Mouse (Mus musculus): ENCODE measurements around the gene Mob3b. TPM values are rescaled to one million over a fixed set of nuclear protein-coding genes. Genes with fewer than 3 reads are reported as not detected.
A peak's percentile ranks its signal among the peaks of the same experiment; 100 is the strongest.

Gene Mob3b
- total and polyA plus RNA-seq, 2 experiments, result 16.5 to 18.3 TPM

- Histone ChIP-seq H3K36me3 (ENCODE audit: control insufficient read depth, insufficient read depth, low read length) (no peaks in the 10 kb centered on the region), H3K4me1 (ENCODE audit: control insufficient read depth, insufficient read depth, low read length) (peaks cover 10% of the 10 kb centered on the region), H3K27me3 (ENCODE audit: control insufficient read depth, insufficient read depth, low read length) (no peaks in the 10 kb centered on the region), H3K4me3 (ENCODE audit: insufficient read depth, low read depth, low read length) (no peak overlapping the region), H3K27ac (replicated peaks; ENCODE audit: insufficient read depth, low read depth, low read length) (no peak overlapping the region), H3K9ac (ENCODE audit: low read depth, low read length) (no peak overlapping the region), H3K79me2 (ENCODE audit: control insufficient read depth, insufficient read depth, low read length) (no peaks in the 10 kb centered on the region)
- DNase-seq (ENCODE audit: extremely low read depth, low read depth, low spot score), result no peak
- 84% methylated on average over 13 of the region's 13 CpGs for WGBS
- no peak for TF ChIP-seq CTCF (IDR thresholded peaks at IDR 0.05; ENCODE audit: low read depth, low read length)
- no peak for TF ChIP-seq POLR2A (IDR thresholded peaks at IDR 0.05; ENCODE audit: extremely low read depth, insufficient read depth, low read length)
Observed at GRCm38 (mm10) chr4:35169571-35170125, 12.4 kb upstream of the Mob3b start.

DNA sequence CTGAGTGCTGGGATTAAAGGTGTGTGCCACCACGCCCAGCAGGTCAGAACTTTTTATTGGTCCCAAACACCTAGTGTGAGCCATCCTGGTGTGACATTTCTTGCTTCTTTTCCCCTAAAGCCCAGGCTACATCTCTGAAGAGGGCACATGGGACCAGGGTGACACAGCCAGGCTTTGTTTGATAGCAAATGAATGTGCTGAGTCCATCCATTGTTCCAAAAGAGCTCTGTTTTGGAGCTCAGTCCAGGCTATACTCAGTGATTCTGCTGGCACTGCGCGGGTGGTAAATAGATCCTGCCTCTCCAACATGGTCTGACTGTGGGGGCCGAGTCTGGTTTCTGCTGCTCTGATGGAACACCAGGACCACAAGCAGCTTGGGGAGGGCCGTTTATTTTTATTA is 10.6 kb upstream of the Mob3b start:
- Histone ChIP-seq H3K27ac (replicated peaks; ENCODE audit: insufficient read depth, low read depth, low read length) (no peak overlapping the region), H3K4me3 (ENCODE audit: insufficient read depth, low read depth, low read length) (no peak overlapping the region), H3K27me3 (ENCODE audit: control insufficient read depth, insufficient read depth, low read length) (no peaks in the 10 kb centered on the region), H3K36me3 (ENCODE audit: control insufficient read depth, insufficient read depth, low read length) (no peaks in the 10 kb centered on the region), H3K9ac (ENCODE audit: low read depth, low read length) (no peak overlapping the region), H3K4me1 (ENCODE audit: control insufficient read depth, insufficient read depth, low read length) (peaks cover 10% of the 10 kb centered on the region), H3K79me2 (ENCODE audit: control insufficient read depth, insufficient read depth, low read length) (no peaks in the 10 kb centered on the region)
- no peak for DNase-seq (ENCODE audit: extremely low read depth, low read depth, low spot score)
- TF ChIP-seq CTCF (IDR thresholded peaks at IDR 0.05; ENCODE audit: low read depth, low read length), result no peak
- TF ChIP-seq POLR2A (IDR thresholded peaks at IDR 0.05; ENCODE audit: extremely low read depth, insufficient read depth, low read length), result no peak
- WGBS, result 74% methylated on average over 5 of the region's 5 CpGs

GRCm38 (mm10) chr4:35165947-35166346 is 8.7 kb upstream of the Mob3b start:
- 15% methylated on average over 3 of the region's 3 CpGs for WGBS
- Histone ChIP-seq H3K27me3 (ENCODE audit: control insufficient read depth, insufficient read depth, low read length) (no peaks in the 10 kb centered on the region), H3K9ac (ENCODE audit: low read depth, low read length) (0 out of 2 replicates have a peak overlapping the region, but pooled peaks have one; percentile 6), H3K79me2 (ENCODE audit: control insufficient read depth, insufficient read depth, low read length) (no peaks in the 10 kb centered on the region), H3K36me3 (ENCODE audit: control insufficient read depth, insufficient read depth, low read length) (no peaks in the 10 kb centered on the region), H3K27ac (replicated peaks; ENCODE audit: insufficient read depth, low read depth, low read length) (peak overlapping the region; percentile 97), H3K4me1 (ENCODE audit: control insufficient read depth, insufficient read depth, low read length) (peaks cover 10% of the 10 kb centered on the region), H3K4me3 (ENCODE audit: insufficient read depth, low read depth, low read length) (no peak overlapping the region)
- DNase-seq (ENCODE audit: extremely low read depth, low read depth, low spot score), result peak; percentile 95
- TF ChIP-seq CTCF (IDR thresholded peaks at IDR 0.05; ENCODE audit: low read depth, low read length) (no peak), POLR2A (IDR thresholded peaks at IDR 0.05; ENCODE audit: extremely low read depth, insufficient read depth, low read length) (no peak)

GRCm38 (mm10) chr4:35165275-35165674 is 8.0 kb upstream of the Mob3b start:
- Histone ChIP-seq H3K79me2 (ENCODE audit: control insufficient read depth, insufficient read depth, low read length) (no peaks in the 10 kb centered on the region), H3K4me3 (ENCODE audit: insufficient read depth, low read depth, low read length) (no peak overlapping the region), H3K27ac (replicated peaks; ENCODE audit: insufficient read depth, low read depth, low read length) (peak overlapping the region; percentile 2; the same call in 1 of the 2 replicates), H3K27me3 (ENCODE audit: control insufficient read depth, insufficient read depth, low read length) (no peaks in the 10 kb centered on the region), H3K9ac (ENCODE audit: low read depth, low read length) (no peak overlapping the region), H3K36me3 (ENCODE audit: control insufficient read depth, insufficient read depth, low read length) (no peaks in the 10 kb centered on the region), H3K4me1 (ENCODE audit: control insufficient read depth, insufficient read depth, low read length) (peaks cover 10% of the 10 kb centered on the region)
- DNase-seq (ENCODE audit: extremely low read depth, low read depth, low spot score), result peak; percentile 88
- TF ChIP-seq CTCF (IDR thresholded peaks at IDR 0.05; ENCODE audit: low read depth, low read length) (no peak), POLR2A (IDR thresholded peaks at IDR 0.05; ENCODE audit: extremely low read depth, insufficient read depth, low read length) (no peak)
- WGBS, result 48% methylated on average over 2 of the region's 2 CpGs

DNA sequence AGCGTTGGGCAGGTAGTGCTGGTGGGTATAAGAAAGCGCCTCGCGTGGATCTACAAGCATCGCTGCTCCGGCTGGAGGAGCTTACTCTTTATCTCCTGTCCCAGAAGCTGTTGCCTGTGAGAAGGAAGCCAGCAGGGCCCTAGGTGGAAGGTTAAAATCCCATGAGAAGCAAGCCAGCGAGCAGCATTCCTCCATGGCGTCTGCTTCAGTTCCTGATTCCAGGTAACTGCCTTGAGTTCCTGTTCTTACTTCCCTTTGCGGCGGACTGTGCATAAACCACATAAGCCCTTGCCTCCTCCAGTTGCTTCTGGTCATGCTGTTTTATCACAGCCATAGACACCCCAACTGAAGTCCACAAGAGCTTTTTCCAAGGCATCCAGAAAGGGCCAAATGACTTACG is 531 bp upstream of the Mob3b start:
- 0 out of 2 replicates have a peak overlapping the region, but pooled peaks have one; percentile 19 for H3K9ac ChIP-seq (ENCODE audit: low read depth, low read length)
- H3K4me3 ChIP-seq (ENCODE audit: insufficient read depth, low read depth, low read length), result no peak overlapping the region
- H3K27me3 ChIP-seq (ENCODE audit: control insufficient read depth, insufficient read depth, low read length), result no peaks in the 10 kb centered on the region
- H3K27ac ChIP-seq (replicated peaks; ENCODE audit: insufficient read depth, low read depth, low read length), result no peak overlapping the region
- TF ChIP-seq POLR2A (IDR thresholded peaks at IDR 0.05; ENCODE audit: extremely low read depth, insufficient read depth, low read length) (no peak), CTCF (IDR thresholded peaks at IDR 0.05; ENCODE audit: low read depth, low read length) (no peak)
- no peaks in the 10 kb centered on the region for H3K36me3 ChIP-seq (ENCODE audit: control insufficient read depth, insufficient read depth, low read length)
- peaks cover 5% of the 10 kb centered on the region; the same call in 1 of the 2 replicates for H3K4me1 ChIP-seq (ENCODE audit: control insufficient read depth, insufficient read depth, low read length)
- H3K79me2 ChIP-seq (ENCODE audit: control insufficient read depth, insufficient read depth, low read length), result peaks cover 9% of the 10 kb centered on the region; the same call in 1 of the 2 replicates
- DNase-seq (ENCODE audit: extremely low read depth, low read depth, low spot score), result no peak
- WGBS, result 60% methylated on average over 11 of the region's 11 CpGs

DNA sequence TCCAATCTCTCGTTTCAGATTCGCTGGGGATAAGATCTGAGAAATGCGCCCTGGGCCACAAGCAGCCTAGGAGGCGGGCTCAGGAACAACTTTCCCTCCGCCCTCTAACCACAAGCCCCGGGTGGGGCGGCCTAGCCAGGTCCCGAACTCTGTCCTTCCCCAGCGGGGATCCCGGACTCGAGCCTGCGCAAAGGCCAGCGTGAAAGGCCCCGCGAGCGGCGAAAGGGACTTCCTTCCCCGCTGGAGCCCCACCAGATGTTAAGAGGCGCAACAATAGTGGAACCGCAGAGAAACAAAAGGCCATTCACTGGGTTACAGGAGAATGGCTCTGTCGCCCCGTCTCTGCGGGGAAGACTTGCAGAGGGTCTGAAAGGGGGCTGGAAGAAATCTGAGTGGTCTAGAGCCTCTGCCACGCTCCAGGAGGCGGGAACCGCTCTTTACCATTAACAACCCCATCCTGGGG is 1.1 kb downstream of the Mob3b start:
- Histone ChIP-seq H3K79me2 (ENCODE audit: control insufficient read depth, insufficient read depth, low read length) (peaks cover 13% of the 10 kb centered on the region; the same call in 1 of the 2 replicates), H3K36me3 (ENCODE audit: control insufficient read depth, insufficient read depth, low read length) (no peaks in the 10 kb centered on the region), H3K27me3 (ENCODE audit: control insufficient read depth, insufficient read depth, low read length) (no peaks in the 10 kb centered on the region), H3K4me1 (ENCODE audit: control insufficient read depth, insufficient read depth, low read length) (peaks cover 5% of the 10 kb centered on the region; the same call in 1 of the 2 replicates), H3K9ac (ENCODE audit: low read depth, low read length) (peak overlapping the region; percentile 93), H3K27ac (replicated peaks; ENCODE audit: insufficient read depth, low read depth, low read length) (peak overlapping the region; percentile 99), H3K4me3 (ENCODE audit: insufficient read depth, low read depth, low read length) (peak overlapping the region; percentile 95)
- peak; percentile 79; the same call in 1 of the 2 replicates for TF ChIP-seq POLR2A (IDR thresholded peaks at IDR 0.05; ENCODE audit: extremely low read depth, insufficient read depth, low read length)
- no peak for TF ChIP-seq CTCF (IDR thresholded peaks at IDR 0.05; ENCODE audit: low read depth, low read length)
- DNase-seq (ENCODE audit: extremely low read depth, low read depth, low spot score), result peak; percentile 88
- under 1% methylated on average over 26 of the region's 26 CpGs for WGBS

Data from liver, adult 2 months (tissue).